Mouse (Mus musculus) spleen, postnatal 14 days (tissue): ENCODE measurements around the gene Atp6ap2.
"Not testable (repeated sequence)": the region's sequence is repeated elsewhere in the genome, so short reads cannot be mapped to it uniquely, and the experiment has no call there.

Experiments
- DNase-seq, 2 experiments: peaks; one replicate each; pipeline ENCODE4 v3.0.0; 2021 to 2022; ENCODE audit warnings: low spot score in 2 of 2

Atp6ap2 gene

DNA sequence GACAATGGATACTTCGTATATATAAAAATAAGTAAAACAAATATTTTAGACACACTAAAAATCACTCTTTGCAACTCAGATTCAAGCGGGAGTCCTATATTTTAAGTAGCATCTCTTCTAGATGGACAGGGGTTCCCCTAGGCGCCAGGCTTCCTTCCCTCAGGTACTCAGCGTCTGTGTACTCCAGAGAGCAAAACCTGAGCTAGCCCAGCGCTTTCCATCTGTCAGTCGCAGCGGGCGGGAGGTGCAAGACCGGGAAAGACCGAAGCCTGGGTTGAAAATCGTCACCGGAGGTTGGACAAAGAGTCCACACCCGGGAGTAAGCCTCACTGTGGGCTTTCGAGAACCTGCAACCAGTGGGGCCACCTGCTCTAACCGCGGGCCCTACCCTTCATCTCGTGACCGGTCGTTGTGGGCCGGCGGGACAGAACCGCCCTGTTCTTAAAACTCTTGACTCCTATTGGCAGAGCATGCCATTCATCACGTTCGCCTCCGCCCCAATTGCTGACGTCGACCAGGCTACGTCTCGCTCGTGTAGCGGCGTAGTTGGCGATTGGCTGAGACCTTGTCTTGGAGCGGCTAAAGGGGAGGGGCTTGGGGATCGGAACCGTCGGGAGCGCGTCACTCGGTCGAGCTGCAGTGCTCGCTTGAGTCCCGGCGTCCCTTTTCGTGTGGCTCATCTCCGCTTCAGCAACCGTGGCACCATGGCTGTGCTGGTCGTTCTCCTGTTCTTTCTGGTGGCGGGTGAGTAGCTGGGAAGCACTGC, at the start of gene Atp6ap2:
Atp6ap2 (plus strand) TSS at position 610 of the 766 bp plus-strand sequence.
- peak; percentile 78 to 88 for DNase-seq

DNA sequence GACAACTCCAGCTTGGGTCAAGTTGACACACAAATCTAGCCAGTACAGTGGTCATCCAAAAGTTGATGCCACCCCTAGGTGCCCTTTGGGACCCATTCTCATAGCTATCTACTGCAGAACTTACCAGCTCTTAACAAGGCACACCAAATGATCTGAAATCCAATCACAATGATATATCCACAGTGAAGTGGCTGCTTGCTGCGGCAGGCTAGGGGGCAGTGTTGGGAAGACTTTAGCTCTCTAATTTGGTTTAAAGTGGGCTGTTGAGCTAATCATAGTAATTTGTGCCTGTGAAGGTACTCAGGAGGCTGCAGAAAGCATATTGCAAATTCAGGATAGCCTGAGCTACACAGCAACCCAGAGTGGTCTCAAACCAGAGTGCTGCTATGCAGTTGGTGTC, 43.2 kb upstream of the Atp6ap2 start:
- no peak for DNase-seq

DNA sequence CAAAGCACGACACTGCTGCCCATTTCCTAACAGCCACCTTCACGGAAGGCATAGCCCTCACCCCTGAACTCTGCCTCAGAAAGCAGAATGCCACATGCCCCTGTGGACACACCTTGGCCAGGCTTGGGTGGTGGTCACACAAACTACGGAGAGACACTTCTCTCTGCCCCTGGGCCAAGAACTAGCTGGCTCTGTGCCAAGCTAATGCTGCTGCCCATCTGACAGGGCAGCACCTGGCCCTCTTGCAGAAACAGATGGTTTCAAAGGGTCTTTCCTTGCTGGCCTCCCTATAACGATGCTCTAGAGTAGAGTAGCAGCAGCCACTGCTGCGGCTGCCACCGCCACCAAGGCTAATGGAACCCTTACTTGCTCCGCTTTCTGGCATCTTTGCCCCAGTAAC, 30.5 kb upstream of the Atp6ap2 start:
- DNase-seq, result no peak

DNA sequence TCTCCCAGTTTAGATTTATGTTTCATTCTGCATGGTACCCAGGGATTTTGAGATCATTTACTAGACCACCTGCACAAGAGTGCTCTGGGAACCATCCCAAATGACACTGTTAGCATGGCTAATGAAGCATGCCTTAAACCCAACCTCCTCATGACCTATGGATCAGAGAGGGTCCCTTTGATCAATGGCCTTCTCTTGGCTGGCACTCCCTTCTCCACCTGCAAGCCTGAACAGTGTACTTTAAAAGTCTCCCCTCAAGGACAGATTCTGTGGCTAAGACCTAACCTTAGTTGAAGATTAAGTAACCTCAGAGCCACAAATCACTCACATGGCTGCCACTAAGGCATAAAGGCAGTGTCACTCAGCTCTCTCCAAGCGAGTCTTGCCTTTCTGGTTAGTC, 16.2 kb upstream of the Atp6ap2 start:
- no peak for DNase-seq

DNA sequence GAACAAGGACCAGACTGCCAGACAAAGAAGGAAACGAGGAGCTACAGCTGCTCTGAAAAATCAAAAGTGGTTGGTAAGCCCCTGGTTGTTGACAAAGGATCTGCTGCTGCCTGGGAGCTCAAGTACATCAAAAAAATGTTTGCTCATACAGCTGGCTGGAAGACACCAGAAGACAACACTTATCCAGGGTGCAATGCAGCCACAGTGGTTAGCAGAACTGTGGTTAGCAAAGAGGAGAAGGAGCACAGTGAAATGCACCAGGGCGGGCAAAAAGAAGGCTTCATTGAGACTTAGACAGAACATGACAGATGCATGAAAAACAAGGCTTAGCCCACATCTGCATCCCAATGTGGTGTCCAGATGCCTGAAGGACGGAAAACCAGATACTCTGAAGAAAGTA, 9.7 kb upstream of the Atp6ap2 start:
- DNase-seq, result no peak

DNA sequence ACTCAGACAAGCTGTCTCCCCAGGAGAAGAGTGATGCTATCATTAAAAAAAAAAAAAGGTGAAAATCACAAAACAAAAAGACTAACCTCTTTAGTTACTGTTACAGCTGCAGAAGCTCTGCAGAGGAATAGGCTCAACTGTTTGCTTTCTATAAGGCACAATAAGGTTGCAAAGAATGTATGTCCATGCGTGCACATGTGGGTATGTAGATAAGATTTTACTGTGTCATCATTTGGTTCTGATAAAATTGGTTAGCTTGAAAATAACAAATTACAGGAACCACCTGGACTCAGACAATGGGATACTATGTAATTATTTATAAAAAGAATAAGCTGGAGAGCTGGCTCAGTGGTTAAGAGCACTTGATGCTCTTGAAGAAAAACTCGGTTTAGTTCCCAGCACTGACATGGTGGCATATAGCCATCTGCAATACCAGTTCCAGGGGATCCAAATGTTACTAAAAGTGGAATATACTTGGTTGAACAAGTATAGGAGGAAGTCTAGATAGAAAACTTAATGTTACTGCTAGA, 9.2 kb upstream of the Atp6ap2 start:
- no peak for DNase-seq

DNA sequence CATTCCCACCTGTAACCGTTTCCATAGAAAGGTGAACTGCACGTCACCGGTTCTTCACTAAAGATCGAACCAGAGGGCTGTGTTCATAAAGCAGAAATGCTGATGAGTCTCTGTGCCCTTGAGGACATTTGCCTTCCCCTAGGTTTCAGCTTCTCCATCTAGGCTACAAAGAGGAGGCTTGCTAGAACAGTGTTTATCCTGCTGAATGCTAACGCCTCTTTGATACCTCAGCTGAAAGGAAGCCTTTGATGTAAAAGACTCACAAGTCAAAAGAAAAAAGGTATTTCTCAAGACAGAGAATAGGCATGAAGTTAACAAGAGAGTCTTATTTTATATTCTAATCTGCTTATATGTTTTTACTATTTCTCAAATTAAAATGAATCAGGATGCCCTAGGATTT, 4.3 kb upstream of the Atp6ap2 start:
- DNase-seq, result no peak

DNA sequence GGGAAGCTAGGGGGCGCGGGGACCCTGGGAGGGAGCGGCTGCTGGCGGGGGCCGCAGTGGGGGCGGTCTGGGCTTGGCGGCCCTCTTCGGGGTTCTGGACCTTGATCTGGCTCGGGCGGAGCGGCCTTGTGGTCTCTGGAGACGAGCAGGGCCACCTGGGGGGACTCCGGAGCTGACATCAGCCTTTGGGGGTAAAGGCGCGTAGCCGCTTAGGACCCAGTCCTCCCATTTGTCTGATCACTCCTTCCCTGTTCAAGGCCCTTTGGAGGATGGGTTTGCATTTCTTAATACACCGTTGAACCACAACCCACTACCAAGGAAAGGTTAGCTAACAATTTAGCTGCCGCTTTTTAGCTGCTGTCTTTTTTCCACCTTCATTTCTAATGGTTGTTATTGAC, 356 bp downstream of the Atp6ap2 start:
- DNase-seq, result no peak

DNA sequence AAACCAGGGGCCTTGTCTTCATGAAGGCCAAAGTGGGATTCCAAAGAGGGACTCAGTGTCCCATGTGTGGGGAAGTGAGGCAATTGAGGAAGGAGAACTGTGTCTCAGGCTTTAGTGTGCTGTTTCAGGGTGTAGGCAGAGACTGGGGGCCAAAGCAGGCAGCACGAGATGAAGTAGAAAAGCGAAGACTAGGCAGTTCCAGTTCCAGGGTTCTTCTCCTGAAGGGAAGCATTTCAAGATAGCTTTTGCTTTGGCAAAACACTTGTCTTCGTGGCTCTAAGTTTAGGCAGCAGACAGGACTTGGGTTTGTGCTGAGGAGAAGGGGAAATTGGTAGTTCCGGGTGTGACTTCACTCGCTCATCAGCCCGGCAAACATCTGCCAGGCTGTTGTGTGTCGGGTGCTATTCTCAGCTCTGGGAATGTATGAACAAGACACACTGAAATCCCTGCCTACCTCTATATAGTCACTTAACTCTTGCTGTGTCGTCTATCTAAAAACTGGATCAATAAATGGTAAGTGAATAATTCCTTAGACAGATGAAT, 3.9 kb downstream of the Atp6ap2 start:
- DNase-seq, result no peak

DNA sequence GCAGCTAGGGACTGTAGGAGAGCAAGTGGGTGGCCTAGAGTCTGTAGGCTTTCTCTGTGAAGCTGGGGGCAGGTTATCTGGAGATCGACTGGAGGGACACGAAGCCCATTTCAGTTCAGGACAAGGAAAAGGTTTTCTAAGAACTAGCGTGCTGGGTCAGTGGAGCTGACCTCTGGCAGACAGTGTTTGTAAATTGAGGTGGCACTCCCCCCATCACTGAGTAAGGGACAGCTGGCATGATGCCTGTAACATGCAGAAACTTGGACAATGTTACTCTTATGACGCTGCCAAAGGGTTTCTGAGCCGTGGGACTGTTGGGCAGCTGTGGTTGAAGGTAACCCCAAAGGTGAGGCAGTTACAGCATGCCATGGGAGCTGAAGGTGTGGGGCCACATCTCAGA, 4.4 kb downstream of the Atp6ap2 start:
- DNase-seq, result no peak

DNA sequence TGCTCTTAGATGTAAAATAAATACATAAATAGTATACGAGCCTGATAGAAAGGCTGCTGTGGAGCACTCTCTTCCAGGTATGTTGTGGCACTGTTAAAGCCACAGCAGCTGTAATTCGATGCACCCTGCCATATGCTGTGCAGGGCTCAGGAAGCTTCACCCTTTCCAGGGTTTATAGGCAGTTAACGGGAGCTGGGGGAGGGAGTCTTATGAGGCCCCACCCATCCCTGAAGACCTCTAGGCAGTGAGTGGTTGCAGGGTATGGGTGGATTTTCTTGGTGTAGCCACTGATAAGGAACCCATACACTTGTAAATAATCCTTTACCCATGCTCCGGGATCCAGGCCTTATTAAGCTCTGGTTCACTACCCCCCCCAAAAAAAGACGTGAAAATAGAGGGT, 6.2 kb downstream of the Atp6ap2 start:
- no peak for DNase-seq

DNA sequence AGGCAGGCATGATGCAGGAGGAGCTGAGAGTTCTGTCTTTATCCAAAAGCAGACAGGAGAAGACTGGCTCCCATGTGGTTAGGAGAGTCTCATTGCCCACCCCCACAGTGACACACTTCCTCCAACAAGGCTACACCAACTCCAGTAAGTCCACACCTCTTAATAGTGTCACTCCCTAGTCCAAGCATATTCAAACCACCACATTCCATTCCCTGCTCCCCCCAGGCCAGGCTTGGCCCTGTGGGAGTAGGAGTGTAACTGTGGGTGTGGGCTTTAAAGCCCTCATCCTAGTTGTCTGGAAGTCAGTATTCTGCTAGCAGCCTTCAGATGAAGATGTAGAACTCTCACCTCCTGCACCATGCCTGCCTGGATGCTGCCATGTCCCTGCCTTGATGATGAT, 22.9 kb downstream of the Atp6ap2 start:
- not testable (repeated sequence) for DNase-seq

DNA sequence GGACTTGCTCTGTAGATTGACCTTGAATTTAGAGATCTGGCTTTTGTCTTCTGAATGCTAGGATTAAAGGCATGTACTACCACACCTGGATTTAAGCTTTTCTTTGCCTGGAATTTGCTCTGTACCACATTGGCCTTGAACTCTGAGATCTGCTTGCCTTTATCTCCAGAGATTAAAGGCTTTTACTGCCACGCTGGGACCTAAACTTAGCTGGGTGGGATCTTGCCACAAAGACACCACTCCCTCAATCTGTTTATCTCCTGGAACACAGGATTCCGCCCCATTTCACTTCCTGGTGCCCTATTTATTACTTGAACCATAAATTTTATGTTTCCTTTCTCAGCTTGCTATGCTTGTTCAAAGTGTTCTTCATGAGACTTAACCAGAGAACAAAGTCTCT, 23.6 kb downstream of the Atp6ap2 start:
- no peak for DNase-seq

DNA sequence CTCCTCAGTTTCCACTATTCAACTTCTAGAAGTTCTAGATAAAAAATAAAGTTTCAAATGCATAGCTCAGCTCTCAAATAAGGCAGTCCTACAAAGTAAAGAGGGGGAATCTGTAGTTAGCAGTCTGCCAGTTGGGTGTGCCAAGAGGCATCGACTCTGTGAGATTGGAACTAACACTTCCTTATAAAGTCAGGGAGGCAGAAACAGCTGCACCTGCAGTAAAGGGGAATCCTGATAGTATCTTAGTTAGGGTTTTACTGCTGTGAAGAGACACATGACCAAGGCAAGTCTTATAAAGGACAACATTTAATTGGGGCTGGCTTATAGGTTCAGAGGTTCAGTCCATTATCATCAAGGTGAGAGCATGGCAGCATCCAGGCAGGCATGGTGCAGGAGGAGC, 24.8 kb downstream of the Atp6ap2 start:
- DNase-seq, result not testable (repeated sequence)

DNA sequence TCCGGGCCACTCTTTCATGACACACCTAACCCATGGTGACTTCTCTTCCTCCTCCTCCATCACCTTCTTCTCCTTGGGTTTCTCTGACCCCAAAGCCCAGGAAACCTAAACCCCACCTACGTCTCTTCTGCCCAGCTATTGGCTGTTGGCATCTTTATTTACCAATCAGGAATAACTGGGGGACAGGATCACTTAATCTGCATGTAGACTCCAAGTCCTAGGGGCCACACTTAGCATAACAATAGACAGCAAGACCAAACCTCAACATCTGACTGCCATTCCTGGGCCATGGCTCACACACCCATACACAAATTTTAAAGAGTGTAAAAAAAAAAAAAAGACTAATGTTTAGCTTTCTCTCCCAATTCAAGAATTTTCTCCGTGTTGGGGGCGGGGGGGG, 37.5 kb downstream of the Atp6ap2 start:
- DNase-seq, result no peak

DNA sequence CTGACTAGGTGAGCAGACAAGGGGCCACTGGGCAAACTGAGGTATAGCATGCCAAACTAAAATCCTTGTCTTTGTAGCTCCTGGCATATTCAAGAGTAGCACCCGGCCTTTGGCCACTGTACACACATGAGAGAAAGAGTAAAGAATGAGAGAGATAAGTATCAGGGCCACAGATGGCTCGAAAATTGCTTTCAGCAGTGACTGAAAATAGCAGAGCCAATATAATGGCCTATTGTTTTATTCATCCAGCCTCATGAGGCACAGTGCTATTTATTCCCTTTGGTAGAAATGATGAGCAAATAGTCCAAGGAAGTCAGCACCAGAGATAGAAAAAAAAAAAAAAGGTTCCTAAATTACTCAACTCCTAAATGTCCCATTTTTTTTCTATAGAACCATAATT, 57.4 kb downstream of the Atp6ap2 start:
- no peak for DNase-seq

DNA sequence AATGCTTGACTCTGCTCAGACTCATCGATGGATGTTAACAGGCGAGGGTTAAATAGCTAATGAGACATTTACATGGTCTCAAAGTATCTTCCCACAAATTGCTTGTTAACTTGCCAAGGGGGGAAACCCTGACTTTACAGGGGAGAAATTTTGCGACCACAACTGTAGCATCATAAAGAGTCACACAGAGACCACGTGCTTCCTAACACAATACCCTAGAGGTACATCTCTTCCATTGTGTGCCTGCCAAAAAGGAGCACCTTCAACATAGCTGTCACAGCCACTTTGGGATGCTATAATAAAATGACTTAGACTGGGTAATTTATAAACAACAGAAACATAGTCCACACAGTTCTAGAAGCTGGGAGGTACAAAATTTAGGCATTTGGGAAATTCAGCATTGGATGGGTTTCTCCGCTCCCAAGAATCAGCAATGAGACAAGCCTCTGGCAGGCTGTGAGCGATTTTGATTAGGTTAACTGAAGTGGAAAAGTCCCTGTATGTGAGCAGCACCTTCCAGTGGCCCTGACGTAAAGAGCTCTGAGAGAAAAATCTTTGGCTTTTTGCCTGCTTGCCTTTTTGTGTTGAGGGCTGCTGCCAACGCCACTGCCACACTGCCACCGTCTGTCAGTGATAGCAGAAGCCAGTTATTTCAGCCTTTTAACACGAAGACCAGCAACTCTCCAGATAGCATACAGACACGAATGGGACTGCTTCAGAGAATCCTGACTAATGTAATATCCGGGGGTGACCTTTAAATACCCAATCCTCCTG, 58.1 kb downstream of the Atp6ap2 start:
- DNase-seq, result no peak

DNA sequence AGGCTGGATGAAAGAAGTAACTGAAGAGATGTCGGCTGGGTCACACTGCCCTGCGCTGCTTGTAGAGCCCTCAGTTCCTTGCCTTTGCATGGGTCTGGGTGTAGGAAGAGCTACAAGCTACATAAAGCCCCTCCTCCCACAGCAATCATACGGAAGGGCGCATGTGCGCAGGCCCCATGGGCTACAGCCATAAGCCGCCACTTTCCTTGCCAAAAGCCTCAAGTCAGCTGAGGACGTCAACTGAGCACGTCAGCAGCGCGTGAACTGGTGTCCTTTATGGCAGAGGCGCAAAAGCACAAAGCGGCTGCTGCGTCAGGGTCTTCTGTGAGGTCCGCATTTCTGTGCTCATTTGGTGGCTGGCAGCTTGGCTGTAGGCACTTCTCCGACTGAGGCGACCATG, 64.3 kb downstream of the Atp6ap2 start:
- DNase-seq, result no peak

DNA sequence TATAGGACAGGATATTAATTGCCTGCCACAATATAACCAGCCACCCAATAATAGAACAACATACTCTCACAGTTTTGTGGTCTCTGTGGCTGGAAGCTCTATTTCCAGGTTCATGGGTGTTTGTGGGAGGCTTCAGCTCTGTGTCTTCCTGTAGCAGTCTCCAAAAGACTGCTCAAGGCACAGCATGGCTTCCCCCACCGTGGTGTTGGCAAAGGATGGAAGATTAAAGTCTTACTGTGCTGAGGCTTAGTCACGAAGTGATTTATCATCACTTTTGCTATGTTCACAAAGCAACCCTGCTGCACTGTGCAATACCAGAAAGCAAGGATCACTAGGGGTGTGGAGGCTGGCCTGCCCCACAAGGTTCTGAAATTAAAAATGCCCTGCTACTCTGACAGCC, 66.3 kb downstream of the Atp6ap2 start:
- DNase-seq, result no peak
